Mouse (Mus musculus): ENCODE results near the gene Kmt2a. TPM values are rescaled to one million over a fixed set of nuclear protein-coding genes. Genes with fewer than 3 reads are reported as not detected.

Kmt2a gene
- 32.3 and 32.8 TPM in 2 replicates for polyA plus RNA-seq (2016; fragmentation: Nextera tagmentation; extraction: Ambion mirVana)

GRCm38 (mm10) chr9:44881221-44881871, at the start of gene Kmt2a:
TSS of gene Kmt2a (minus strand) at chr9:44881296.
- Histone ChIP-seq H3K4me3 (peak within 1 kb of the TSS; percentile 94), H3K36me3 (peaks cover 4% of the 10 kb centered on the region; the same call in 1 of the 2 replicates), H3K9me3 (no peaks in the 10 kb centered on the region), H3K27ac (replicated peaks) (peak within 1 kb of the TSS; percentile 100), H3K27me3 (no peaks in the 10 kb centered on the region), H3K4me2 (replicated peaks) (peak within 1 kb of the TSS; percentile 88), H3K4me1 (peaks cover 37% of the 10 kb centered on the region), H3K9ac (replicated peaks) (peak within 1 kb of the TSS; percentile 98)
- peak; percentile 73 for ATAC-seq (ENCODE audit: low FRiP score, low read depth)
- WGBS = under 1% methylated on average over 47 of the region's 71 CpGs

DNA sequence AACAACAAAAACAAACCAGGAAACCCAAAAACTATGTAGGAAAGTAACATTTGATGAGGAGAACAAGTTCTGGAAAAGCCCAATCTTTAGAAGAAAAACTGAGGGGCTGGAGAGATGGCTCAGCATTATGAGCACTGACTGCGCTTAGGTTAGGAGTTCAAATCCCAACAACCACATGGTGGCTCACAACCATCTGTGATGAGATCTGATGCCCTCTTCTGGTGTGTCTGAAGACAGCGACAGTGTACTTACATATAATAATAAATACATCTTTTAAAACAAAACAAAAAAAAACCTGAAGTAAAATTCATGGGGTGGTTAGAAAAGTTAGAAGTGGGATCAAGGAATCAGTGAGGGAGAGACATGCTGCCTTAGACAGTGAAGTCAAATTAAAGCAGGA, 40.4 kb upstream of the Kmt2a start:
- peak overlapping the region; percentile 89 for H3K27ac ChIP-seq (replicated peaks)
- no peaks in the 10 kb centered on the region for H3K36me3 ChIP-seq
- WGBS = 65% methylated on average over 2 of the region's 2 CpGs
- peak overlapping the region; percentile 94 for H3K4me3 ChIP-seq
- no peaks in the 10 kb centered on the region for H3K9me3 ChIP-seq
- H3K4me2 ChIP-seq (replicated peaks) = peak overlapping the region; percentile 88
- H3K9ac ChIP-seq (replicated peaks) = peak overlapping the region; percentile 94; the same call in 1 of the 2 replicates
- peaks cover 9% of the 10 kb centered on the region for H3K4me1 ChIP-seq
- ATAC-seq (ENCODE audit: low FRiP score, low read depth) = no peak
- H3K27me3 ChIP-seq = no peaks in the 10 kb centered on the region

DNA sequence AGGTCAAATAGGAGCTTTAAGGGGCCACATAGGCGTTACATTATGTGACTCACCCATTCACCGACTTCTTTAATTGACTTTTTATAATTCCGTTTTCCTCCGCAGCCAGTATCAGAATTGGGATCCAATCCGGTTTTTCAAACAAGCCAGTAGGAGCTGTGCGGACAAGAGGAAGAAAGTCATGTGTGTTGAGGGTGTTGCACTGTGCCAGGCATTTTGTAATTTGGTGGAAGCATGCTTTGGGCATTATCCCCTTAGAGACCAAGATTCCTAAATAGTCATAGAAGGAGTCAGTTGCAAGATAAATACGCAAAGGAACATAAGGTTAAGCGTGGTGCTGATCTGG, 40.0 kb upstream of the Kmt2a start:
- H3K4me2 ChIP-seq (replicated peaks) = peak overlapping the region; percentile 88
- peak overlapping the region; percentile 89 for H3K27ac ChIP-seq (replicated peaks)
- no peaks in the 10 kb centered on the region for H3K9me3 ChIP-seq
- no peaks in the 10 kb centered on the region for H3K36me3 ChIP-seq
- peak overlapping the region; percentile 94 for H3K9ac ChIP-seq (replicated peaks)
- under 1% methylated on average over 8 of the region's 8 CpGs for WGBS
- H3K4me1 ChIP-seq = peaks cover 9% of the 10 kb centered on the region
- no peaks in the 10 kb centered on the region for H3K27me3 ChIP-seq
- ATAC-seq (ENCODE audit: low FRiP score, low read depth) = peak; percentile 86
- peak overlapping the region; percentile 94 for H3K4me3 ChIP-seq

GRCm38 (mm10) chr9:44920374-44921122, 39.5 kb upstream of the Kmt2a start, which contains the start of gene Atp5l:
TSS of gene Atp5l (minus strand) at chr9:44920742.
- Histone ChIP-seq H3K9me3 (no peaks in the 10 kb centered on the region), H3K4me2 (replicated peaks) (peak within 1 kb of the TSS; percentile 88), H3K27ac (replicated peaks) (peak within 1 kb of the TSS; percentile 89), H3K4me3 (peak within 1 kb of the TSS; percentile 94), H3K27me3 (no peaks in the 10 kb centered on the region), H3K9ac (replicated peaks) (peak within 1 kb of the TSS; percentile 94), H3K36me3 (no peaks in the 10 kb centered on the region), H3K4me1 (peaks cover 12% of the 10 kb centered on the region)
- WGBS = under 1% methylated on average over 48 of the region's 48 CpGs
- peak; percentile 87 for ATAC-seq (ENCODE audit: low FRiP score, low read depth)

DNA sequence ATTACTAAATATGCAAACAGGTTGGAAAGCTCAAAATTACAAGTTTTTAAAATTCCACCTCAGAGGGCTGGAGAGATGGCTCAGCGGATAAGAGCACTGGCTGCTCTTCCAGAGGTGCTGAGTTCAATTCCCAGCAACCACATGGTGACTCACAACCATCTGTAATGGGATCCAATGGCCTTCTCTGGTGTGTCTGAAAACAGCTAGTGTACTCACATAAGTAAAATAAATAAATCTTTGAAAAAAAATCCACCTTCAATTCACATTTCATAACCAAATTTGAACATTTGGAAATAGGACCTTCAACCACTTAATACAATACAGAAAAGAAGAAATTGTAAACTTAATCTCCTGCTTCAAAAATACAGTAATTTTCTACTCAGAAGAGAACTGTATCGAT, 38.5 kb upstream of the Kmt2a start:
- peak overlapping the region; percentile 94 for H3K4me3 ChIP-seq
- H3K27ac ChIP-seq (replicated peaks) = no peak overlapping the region
- peak overlapping the region; percentile 88 for H3K4me2 ChIP-seq (replicated peaks)
- H3K27me3 ChIP-seq = no peaks in the 10 kb centered on the region
- WGBS = 44% methylated on average over 2 of the region's 2 CpGs
- peak overlapping the region; percentile 94 for H3K9ac ChIP-seq (replicated peaks)
- peaks cover 21% of the 10 kb centered on the region for H3K4me1 ChIP-seq
- H3K9me3 ChIP-seq = no peaks in the 10 kb centered on the region
- H3K36me3 ChIP-seq = no peaks in the 10 kb centered on the region
- ATAC-seq (ENCODE audit: low FRiP score, low read depth) = no peak

DNA sequence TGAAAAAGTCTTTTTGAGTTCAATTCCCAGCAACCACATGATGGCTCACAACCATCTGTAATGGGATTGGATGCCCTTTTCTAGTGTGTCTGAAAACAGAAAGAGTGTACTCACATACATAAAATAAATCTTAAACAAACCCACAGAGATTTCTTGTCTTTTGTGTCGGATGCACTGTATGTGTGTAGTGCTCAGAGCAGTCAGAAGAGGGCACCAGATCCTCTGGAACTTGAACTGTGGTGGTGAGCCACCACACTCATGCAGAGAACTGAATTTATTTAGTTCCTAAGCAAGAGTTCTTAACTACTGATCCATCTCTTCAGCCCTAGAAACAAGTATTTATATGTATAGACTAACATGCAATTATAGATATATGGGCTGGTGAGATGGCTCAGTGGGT, 35.1 kb upstream of the Kmt2a start:
- H3K27ac ChIP-seq (replicated peaks) = no peak overlapping the region
- H3K4me2 ChIP-seq (replicated peaks) = no peak overlapping the region
- no peak overlapping the region for H3K9ac ChIP-seq (replicated peaks)
- WGBS = 45% methylated on average over 1 of the region's 1 CpGs
- peaks cover 21% of the 10 kb centered on the region for H3K4me1 ChIP-seq
- no peaks in the 10 kb centered on the region for H3K27me3 ChIP-seq
- peaks cover 17% of the 10 kb centered on the region for H3K36me3 ChIP-seq
- no peak overlapping the region for H3K4me3 ChIP-seq
- ATAC-seq (ENCODE audit: low FRiP score, low read depth) = no peak
- no peaks in the 10 kb centered on the region for H3K9me3 ChIP-seq

- no peak overlapping the region for H3K4me3 ChIP-seq
- H3K9me3 ChIP-seq = no peaks in the 10 kb centered on the region
- peaks cover 31% of the 10 kb centered on the region for H3K36me3 ChIP-seq
- no peaks in the 10 kb centered on the region for H3K27me3 ChIP-seq
- H3K27ac ChIP-seq (replicated peaks) = 0 out of 2 replicates have a peak overlapping the region, but pooled peaks have one; percentile 26
- WGBS = 56% methylated on average over 4 of the region's 4 CpGs
- no peak overlapping the region for H3K9ac ChIP-seq (replicated peaks)
- H3K4me2 ChIP-seq (replicated peaks) = no peak overlapping the region
- no peak for ATAC-seq (ENCODE audit: low FRiP score, low read depth)
- peaks cover 19% of the 10 kb centered on the region for H3K4me1 ChIP-seq
These were observed 33.6 kb upstream of the Kmt2a start for GRCm38 (mm10) chr9:44914706-44915105.

GRCm38 (mm10) chr9:44911365-44911764, 30.3 kb upstream of the Kmt2a start:
- Histone ChIP-seq H3K4me3 (no peak overlapping the region), H3K4me1 (peaks cover 11% of the 10 kb centered on the region), H3K27ac (replicated peaks) (no peak overlapping the region), H3K27me3 (no peaks in the 10 kb centered on the region), H3K9me3 (no peaks in the 10 kb centered on the region), H3K36me3 (peaks cover 31% of the 10 kb centered on the region), H3K4me2 (replicated peaks) (no peak overlapping the region), H3K9ac (replicated peaks) (no peak overlapping the region)
- no peak for ATAC-seq (ENCODE audit: low FRiP score, low read depth)
- WGBS = 94% methylated on average over 4 of the region's 4 CpGs

GRCm38 (mm10) chr9:44905620-44906019, 24.5 kb upstream of the Kmt2a start:
- H3K9me3 ChIP-seq = no peaks in the 10 kb centered on the region
- WGBS = 84% methylated on average over 4 of the region's 4 CpGs
- ATAC-seq (ENCODE audit: low FRiP score, low read depth) = no peak

DNA sequence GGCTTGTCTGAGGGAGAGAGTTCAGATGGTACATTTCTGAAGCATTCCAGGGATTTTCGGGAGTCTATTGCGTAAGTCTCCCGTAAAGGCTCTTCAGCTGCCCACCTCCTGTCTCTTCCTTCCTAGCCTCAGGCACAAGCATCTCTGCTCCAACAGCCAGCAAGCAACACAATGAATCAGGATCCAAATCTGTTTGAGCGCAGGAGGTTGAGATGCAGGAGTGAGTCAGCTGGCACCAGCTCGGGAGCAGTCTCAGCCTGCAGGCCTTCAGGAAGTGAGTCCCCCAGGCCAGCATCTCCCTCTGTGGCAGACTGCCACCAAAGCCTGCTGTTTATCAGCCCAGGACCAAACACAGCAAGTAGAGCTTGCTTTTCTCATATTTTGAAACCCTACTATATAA, 23.9 kb upstream of the Kmt2a start:
- no peak overlapping the region for H3K27ac ChIP-seq (replicated peaks)
- H3K27me3 ChIP-seq = no peaks in the 10 kb centered on the region
- no peak overlapping the region for H3K4me2 ChIP-seq (replicated peaks)
- WGBS = 80% methylated on average over 5 of the region's 5 CpGs
- H3K9me3 ChIP-seq = no peaks in the 10 kb centered on the region
- H3K36me3 ChIP-seq = 0 out of 2 replicates have a peak, but pooled peaks cover 2% of the 10 kb centered on the region
- no peak for ATAC-seq (ENCODE audit: low FRiP score, low read depth)
- no peak overlapping the region for H3K9ac ChIP-seq (replicated peaks)
- H3K4me3 ChIP-seq = no peak overlapping the region
- no peaks in the 10 kb centered on the region for H3K4me1 ChIP-seq

More at GRCm38 (mm10) chr9:44905620-44906019, 24.5 kb upstream of the Kmt2a start:
- peaks cover 8% of the 10 kb centered on the region for H3K36me3 ChIP-seq
- H3K4me1 ChIP-seq = no peaks in the 10 kb centered on the region
- no peak overlapping the region for H3K9ac ChIP-seq (replicated peaks)
- H3K27me3 ChIP-seq = no peaks in the 10 kb centered on the region
- H3K27ac ChIP-seq (replicated peaks) = no peak overlapping the region
- no peak overlapping the region for H3K4me2 ChIP-seq (replicated peaks)
- H3K4me3 ChIP-seq = no peak overlapping the region

GRCm38 (mm10) chr9:44903856-44904255, 22.8 kb upstream of the Kmt2a start:
- Histone ChIP-seq H3K27ac (replicated peaks) (no peak overlapping the region), H3K9me3 (no peaks in the 10 kb centered on the region), H3K4me3 (no peak overlapping the region), H3K36me3 (no peaks in the 10 kb centered on the region), H3K9ac (replicated peaks) (no peak overlapping the region), H3K27me3 (no peaks in the 10 kb centered on the region), H3K4me2 (replicated peaks) (no peak overlapping the region), H3K4me1 (no peaks in the 10 kb centered on the region)
- 81% methylated on average over 4 of the region's 4 CpGs for WGBS
- ATAC-seq (ENCODE audit: low FRiP score, low read depth) = no peak

DNA sequence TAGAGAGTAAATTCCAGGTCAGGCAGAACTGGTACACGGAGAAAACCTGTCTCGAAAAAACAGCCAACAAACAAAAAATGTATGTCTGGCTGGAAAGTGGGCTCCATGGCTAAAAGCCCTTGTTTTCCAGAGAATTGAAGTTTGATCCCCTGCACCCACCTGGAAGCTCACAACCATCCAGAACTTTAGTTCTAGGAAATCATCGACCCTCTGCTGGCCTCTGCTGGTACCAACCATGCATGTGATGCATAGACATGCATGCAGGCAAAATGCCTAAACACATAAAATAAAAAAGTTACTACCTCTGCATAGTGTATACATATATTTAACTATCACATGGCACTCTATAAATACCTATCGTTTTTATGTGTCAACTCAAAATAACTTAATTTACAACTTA, 19.3 kb upstream of the Kmt2a start:
- 68% methylated on average over 4 of the region's 4 CpGs for WGBS
- Histone ChIP-seq H3K27me3 (no peaks in the 10 kb centered on the region), H3K4me2 (replicated peaks) (no peak overlapping the region), H3K4me3 (no peak overlapping the region), H3K36me3 (no peaks in the 10 kb centered on the region), H3K27ac (replicated peaks) (no peak overlapping the region), H3K4me1 (no peaks in the 10 kb centered on the region), H3K9ac (replicated peaks) (no peak overlapping the region), H3K9me3 (no peaks in the 10 kb centered on the region)
- no peak for ATAC-seq (ENCODE audit: low FRiP score, low read depth)
